Mouse (Mus musculus) embryo, embryonic 10 days (tissue): Measurements from ENCODE around the gene Ubxn7.
"Not testable (repeated sequence)": the region's sequence is repeated elsewhere in the genome, so short reads cannot be mapped to it uniquely, and the experiment has no call there.

Source experiments
- DNase-seq: peaks from one replicate; pipeline ENCODE4 v3.0.0-alpha.2; 2015; ENCODE audit warnings: low spot score

Ubxn7 gene

DNA sequence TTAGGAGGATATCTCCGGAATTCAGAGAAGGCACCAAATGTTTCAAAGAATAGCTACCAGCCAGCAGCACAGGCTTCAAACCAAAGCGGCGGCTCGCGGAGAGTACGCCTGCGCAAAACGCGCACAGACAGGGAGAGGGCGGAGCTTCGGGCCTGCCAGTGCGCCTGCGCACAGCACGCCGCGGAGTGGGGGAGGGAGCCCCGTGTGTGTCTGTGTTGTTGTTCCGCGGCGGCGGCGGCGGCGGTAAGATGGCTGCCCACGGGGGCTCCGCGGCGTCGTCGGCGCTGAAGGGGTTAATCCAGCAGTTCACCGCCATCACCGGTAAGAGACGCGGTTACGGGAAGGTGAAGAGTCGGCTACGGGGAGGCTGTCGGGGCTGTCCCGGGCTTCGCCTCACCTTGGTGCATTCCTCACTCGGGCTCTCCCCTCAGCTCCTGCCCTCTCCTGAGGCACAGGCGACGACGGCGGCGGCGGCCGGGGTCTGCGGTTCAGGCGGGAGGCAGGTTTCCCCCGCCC is at the start of gene Ubxn7:
Ubxn7 (plus strand) TSS at position 218 of the 516 bp plus-strand sequence.
- peak; percentile 98 for DNase-seq

- no peak for DNase-seq
Measured at GRCm38 (mm10) chr16:32282608-32283007, 49.4 kb upstream of the Ubxn7 start.

DNA sequence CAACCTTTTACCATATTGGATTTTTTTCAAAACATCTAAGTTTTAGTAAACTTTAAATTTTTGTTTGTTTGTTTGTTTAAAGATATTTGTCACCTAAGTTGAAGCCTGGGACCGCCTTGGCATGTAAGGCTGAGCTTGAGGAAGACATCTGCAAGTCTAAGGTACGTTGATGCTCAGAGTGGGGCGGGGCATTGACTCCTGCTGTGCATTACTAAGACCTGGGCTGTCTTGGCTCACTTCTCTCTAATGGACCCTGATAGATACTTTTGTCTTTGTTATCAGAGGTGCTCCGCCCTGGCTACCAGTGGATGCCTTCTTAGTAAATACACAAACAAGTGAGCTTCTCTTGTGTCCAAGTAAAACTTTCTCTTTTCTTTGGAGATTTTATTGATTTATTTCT is 40.2 kb upstream of the Ubxn7 start:
- no peak for DNase-seq

DNA sequence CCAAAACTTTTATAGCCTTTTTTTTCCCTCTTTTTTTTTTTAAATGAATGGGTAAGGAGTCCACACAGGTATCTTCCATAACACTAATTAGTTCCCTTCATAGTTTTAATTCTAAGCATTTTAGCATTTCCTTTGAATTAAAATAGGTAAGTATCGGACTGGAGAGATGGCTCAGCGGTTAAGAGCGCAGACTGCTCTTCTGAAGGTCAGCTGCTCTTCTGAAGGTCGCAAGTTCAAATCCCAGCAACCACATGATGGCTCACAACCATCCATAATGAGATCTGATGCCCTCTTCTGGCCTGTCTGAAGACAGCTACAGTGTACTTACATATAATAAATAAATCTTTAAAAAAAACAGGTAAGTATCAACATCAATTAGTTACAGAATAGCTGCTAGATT is 32.4 kb upstream of the Ubxn7 start:
- not testable (repeated sequence) for DNase-seq

- no peak for DNase-seq
Measured at GRCm38 (mm10) chr16:32303046-32303445, 29.0 kb upstream of the Ubxn7 start.

GRCm38 (mm10) chr16:32303886-32304285 is 28.2 kb upstream of the Ubxn7 start:
- no peak for DNase-seq

GRCm38 (mm10) chr16:32311970-32312369 is 20.1 kb upstream of the Ubxn7 start:
- DNase-seq, result no peak

DNA sequence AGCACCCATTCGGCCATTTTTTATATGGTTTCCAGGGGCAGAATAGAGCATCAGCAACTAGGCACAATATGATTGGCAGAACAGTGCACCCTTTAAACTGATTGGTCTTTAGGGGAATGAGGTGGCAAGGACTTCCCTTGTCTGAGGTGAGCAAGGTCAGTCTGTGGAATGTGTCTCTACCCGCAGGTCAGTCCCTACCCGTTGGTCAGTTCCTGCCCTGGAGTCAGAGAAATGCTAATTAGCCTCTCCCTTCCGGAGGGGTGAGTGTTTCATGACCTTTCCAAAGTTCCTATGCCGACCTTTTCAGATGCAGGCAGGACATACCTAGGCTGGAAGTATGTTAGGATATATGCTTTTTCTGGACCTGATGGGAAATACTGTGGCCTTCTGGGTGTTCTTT is 19.7 kb upstream of the Ubxn7 start:
- peak; percentile 54 for DNase-seq

DNA sequence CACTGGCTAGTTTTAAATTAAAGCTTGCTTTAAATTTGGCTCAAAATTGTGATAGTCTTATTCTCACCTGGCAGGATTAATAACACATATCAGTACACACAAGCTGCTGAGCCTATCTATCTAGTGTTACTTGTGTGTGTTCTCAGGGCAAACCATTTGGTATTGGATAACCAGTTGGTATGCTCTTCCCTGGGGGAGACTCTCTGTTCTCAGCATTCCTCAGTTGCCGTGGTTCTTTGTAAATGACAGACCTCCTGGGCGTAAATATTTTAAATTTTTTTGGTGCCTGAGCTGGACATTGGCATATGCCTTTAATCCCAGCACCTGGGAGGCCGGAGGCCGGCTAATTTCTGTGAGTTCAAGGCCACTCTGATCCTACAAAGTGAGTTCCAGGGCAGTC is 19.2 kb upstream of the Ubxn7 start:
- DNase-seq, result no peak

GRCm38 (mm10) chr16:32316601-32317000 is 15.5 kb upstream of the Ubxn7 start:
- no peak for DNase-seq

GRCm38 (mm10) chr16:32323953-32324352 is 8.1 kb upstream of the Ubxn7 start:
- no peak for DNase-seq

- peak; percentile 14 for DNase-seq
Measured at GRCm38 (mm10) chr16:32330876-32331670, 984 bp upstream of the Ubxn7 start.

- DNase-seq, result peak; percentile 70
Measured at GRCm38 (mm10) chr16:32332556-32333511, 777 bp downstream of the Ubxn7 start.

GRCm38 (mm10) chr16:32335146-32335545 is 3.1 kb downstream of the Ubxn7 start:
- DNase-seq, result no peak

GRCm38 (mm10) chr16:32336026-32336780 is 4.1 kb downstream of the Ubxn7 start:
- DNase-seq, result no peak

DNA sequence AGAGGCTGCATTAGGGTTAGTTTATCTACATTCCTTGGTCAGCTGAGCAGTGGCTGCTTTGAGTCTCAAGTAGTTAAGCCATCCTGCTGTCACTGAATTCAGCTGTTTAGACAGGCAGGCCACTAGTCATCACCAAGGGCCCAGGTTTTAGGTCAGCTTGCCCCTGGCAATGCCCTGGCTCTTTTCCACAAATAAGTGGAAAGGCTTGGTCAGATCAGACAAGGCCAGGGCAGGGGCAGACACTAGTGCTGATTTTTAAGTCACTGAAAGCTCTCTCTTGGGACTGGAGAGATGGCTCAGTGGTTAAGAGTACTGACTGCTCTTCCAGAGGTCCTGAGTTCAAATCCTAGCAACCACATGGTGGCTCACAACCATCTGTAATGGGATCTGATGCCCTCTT is 4.9 kb downstream of the Ubxn7 start:
- no peak for DNase-seq

DNA sequence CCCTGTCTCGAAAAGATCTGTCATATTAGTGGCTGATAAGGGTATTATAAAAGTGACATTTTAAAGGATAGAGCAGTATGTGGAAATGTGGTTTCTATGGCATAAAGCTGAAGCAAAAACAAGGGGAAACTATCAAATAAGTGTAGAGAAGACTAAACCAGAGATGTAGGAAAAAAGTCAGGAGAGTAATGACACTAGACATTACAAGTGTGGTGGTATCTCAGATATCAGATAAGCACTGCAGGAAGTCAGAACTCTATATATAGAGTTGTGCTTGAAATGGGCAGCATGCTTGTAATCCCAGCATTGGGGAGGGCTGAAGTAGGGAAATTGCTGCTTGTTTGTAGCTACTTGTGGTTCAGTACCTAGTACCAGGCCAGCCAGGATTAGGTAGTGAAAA is 8.4 kb downstream of the Ubxn7 start:
- no peak for DNase-seq

DNA sequence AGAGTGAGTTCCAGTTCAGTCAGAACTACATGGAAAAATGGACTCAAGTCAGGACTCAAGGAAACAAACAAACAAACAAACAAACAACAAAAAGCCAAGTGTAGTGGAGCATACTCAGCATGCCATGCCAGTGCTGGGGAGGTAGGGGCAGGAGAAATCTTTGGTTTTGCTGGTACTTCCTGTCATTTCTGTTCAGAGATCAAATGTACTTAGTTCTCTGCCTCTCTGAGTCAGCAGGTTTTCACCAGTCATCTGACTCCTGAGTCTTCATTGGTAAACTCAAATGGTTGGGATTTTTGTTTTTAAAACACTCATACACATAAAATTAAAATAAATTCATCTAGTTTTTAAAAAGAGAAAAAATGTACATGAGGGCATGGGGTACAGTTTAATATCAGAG is 13.5 kb downstream of the Ubxn7 start:
- DNase-seq, result no peak

- no peak for DNase-seq
Measured at GRCm38 (mm10) chr16:32350776-32351175, 18.7 kb downstream of the Ubxn7 start.

DNA sequence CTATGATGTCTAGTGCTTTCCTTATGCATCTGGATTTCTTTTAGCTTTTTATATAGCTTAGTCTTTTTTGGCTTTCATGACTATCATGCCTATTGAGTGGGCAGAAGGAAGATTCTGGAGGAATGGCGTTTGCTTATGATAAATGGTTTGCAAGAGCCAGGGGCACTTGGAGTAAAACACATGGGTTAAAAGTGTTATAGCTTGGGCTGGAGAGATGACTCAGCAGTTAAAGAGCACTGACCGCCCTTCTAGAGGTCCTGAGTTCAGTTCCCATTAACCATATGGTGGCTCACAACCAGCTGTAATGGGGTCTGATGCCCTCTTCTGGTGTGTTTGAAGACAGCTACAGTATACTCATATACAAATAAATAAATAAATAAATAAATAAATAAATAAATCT is 31.5 kb downstream of the Ubxn7 start:
- no peak for DNase-seq

DNA sequence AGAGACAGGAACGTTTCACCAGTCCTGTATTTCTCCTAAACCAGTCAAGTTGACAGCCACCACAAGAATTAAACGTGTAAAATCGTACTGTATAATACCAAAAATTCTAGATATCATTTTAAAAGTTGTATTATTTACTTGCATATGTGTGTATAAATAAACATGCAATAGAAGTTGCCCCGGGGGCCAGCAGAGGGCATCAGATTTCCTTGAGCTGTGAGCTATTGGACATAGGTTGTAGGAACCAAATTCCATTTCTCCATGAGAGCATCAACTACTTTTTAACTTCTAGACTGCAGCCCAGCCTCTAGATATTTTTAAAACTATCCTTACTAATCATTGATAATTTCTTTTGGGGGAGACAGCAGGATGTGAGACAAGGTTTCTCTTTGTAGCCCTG is 39.3 kb downstream of the Ubxn7 start:
- DNase-seq, result no peak

- no peak for DNase-seq
Measured at GRCm38 (mm10) chr16:32379575-32379974, 47.5 kb downstream of the Ubxn7 start.
